Mouse (Mus musculus): ENCODE results near the gene Tubb4b. TPM values are rescaled to one million over a fixed set of nuclear protein-coding genes. Genes with fewer than 3 reads are reported as not detected.

Gene Tubb4b
- total RNA-seq, 2 experiments from 2014 or later = 330 to 361 TPM

- no peak for DNase-seq (ENCODE audit: extremely low spot score in 1 of 2, low spot score in 1 of 2)
Observed at GRCm38 (mm10) chr2:25225811-25226379, 1.4 kb upstream of the Tubb4b start.

GRCm38 (mm10) chr2:25224766-25225752 lies 557 bp upstream of the Tubb4b start:
- peak; percentile 81 to 92 for DNase-seq (ENCODE audit: extremely low spot score in 1 of 2, low spot score in 1 of 2)

GRCm38 (mm10) chr2:25223681-25224491 lies 616 bp downstream of the Tubb4b start:
- DNase-seq (ENCODE audit: extremely low spot score in 1 of 2, low spot score in 1 of 2) = peak in 1 of 2 experiments; percentile 47

GRCm38 (mm10) chr2:25221331-25221772 lies 3.1 kb downstream of the Tubb4b start:
- no peak for DNase-seq (ENCODE audit: extremely low spot score in 1 of 2, low spot score in 1 of 2)

- DNase-seq (ENCODE audit: extremely low spot score in 1 of 2, low spot score in 1 of 2) = no peak
Observed at GRCm38 (mm10) chr2:25218445-25218844, 6.1 kb downstream of the Tubb4b start, which contains the start of gene Fam166a. TSS of gene Fam166a (plus strand) at chr2:25218745.

GRCm38 (mm10) chr2:25217666-25218065 lies 6.8 kb downstream of the Tubb4b start:
- no peak for DNase-seq (ENCODE audit: extremely low spot score in 1 of 2, low spot score in 1 of 2)

GRCm38 (mm10) chr2:25214444-25214843 lies 10.1 kb downstream of the Tubb4b start, which contains the start of gene Stpg3:
TSS of gene Stpg3 (minus strand) at chr2:25214637.
- no peak for DNase-seq (ENCODE audit: extremely low spot score in 1 of 2, low spot score in 1 of 2)

- no peak for DNase-seq (ENCODE audit: extremely low spot score in 1 of 2, low spot score in 1 of 2)
Observed at GRCm38 (mm10) chr2:25213266-25213865, 11.1 kb downstream of the Tubb4b start.

GRCm38 (mm10) chr2:25211121-25211670 lies 13.3 kb downstream of the Tubb4b start, which contains the start of gene Nelfb:
TSS of gene Nelfb (minus strand) at chr2:25211489.
- DNase-seq (ENCODE audit: extremely low spot score in 1 of 2, low spot score in 1 of 2) = peak; percentile 77 to 84

GRCm38 (mm10) chr2:25210686-25211085 lies 13.8 kb downstream of the Tubb4b start:
- peak in 1 of 2 experiments; percentile 16 for DNase-seq (ENCODE audit: extremely low spot score in 1 of 2, low spot score in 1 of 2)

- no peak for DNase-seq (ENCODE audit: extremely low spot score in 1 of 2, low spot score in 1 of 2)
Observed at GRCm38 (mm10) chr2:25207593-25207992, 16.9 kb downstream of the Tubb4b start.

- no peak for DNase-seq (ENCODE audit: extremely low spot score in 1 of 2, low spot score in 1 of 2)
Observed at GRCm38 (mm10) chr2:25203631-25204214, 20.8 kb downstream of the Tubb4b start.

GRCm38 (mm10) chr2:25200631-25201030 lies 23.9 kb downstream of the Tubb4b start:
- DNase-seq (ENCODE audit: extremely low spot score in 1 of 2, low spot score in 1 of 2) = no peak

- no peak for DNase-seq (ENCODE audit: extremely low spot score in 1 of 2, low spot score in 1 of 2)
Observed at GRCm38 (mm10) chr2:25197946-25198345, 26.6 kb downstream of the Tubb4b start.

GRCm38 (mm10) chr2:25197191-25197590 lies 27.3 kb downstream of the Tubb4b start:
- DNase-seq (ENCODE audit: extremely low spot score in 1 of 2, low spot score in 1 of 2) = no peak

GRCm38 (mm10) chr2:25196172-25196954 lies 28.1 kb downstream of the Tubb4b start, which contains the start of gene Tor4a:
TSS of gene Tor4a (minus strand) at chr2:25196886.
- no peak for DNase-seq (ENCODE audit: extremely low spot score in 1 of 2, low spot score in 1 of 2)

- no peak for DNase-seq (ENCODE audit: extremely low spot score in 1 of 2, low spot score in 1 of 2)
Observed at GRCm38 (mm10) chr2:25195211-25196156, 29.0 kb downstream of the Tubb4b start.
